7 mouse cellular contexts compared by ENCODE assay signal in the genomic region with DNA sequence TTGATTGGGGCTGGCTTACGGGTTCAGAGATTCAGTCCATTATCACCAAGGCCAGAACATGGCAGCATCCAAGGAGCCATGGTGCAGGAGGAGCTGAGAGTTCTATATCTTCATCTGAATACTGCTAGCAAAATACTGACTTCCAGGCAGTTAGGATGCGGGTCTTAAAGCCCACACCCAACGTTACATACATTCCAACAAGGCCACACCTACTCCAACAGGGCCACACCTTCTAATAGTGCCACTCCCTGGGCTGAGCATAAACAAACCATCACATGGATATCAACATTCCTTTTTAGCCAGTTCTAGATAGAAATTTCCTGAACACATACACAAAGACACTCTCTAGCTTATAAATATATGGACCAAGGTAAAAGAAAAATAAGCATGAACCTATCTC. TPM values are rescaled to one million over a fixed set of nuclear protein-coding genes. Genes with fewer than 3 reads are reported as not detected.
DNase-seq lines count a peak whose midpoint lies in the region; ATAC-seq and TF ChIP-seq lines count a peak whose summit lies in the region.

A gene (minus strand): TSS at position 120 of the 400 bp plus-strand sequence.

- H3K4me2 ChIP-seq in hindbrain, embryonic 16.5 days (ENCODE audit: low read length): no peak within 1 kb of the TSS
- no peak within 1 kb of the TSS for H3K4me2 ChIP-seq in midbrain, embryonic 11.5 days

- H3K27ac ChIP-seq in ES-E14 (ENCODE audit: insufficient read depth, low read depth, low read length, poor library complexity, severe bottlenecking): peak within 1 kb of the TSS; percentile 0; the same call in 1 of the 2 replicates
- H3K27ac ChIP-seq in hindbrain, embryonic 16.5 days (ENCODE audit: low read depth, low read length): no peak within 1 kb of the TSS
- no peak within 1 kb of the TSS for H3K27ac ChIP-seq in midbrain, embryonic 11.5 days (ENCODE audit: low read depth, low read length)

- in situ Hi-C loops in ES-E14 (cut with MboI; ENCODE audit: low sequenced_read_pairs in 2 of 2, unreplicated experiment in 2 of 2): loop anchor here in 1 of 2 experiments (10.0 kb wide), 1 partner anchor 175 kb away; a partner anchor contains a TSS

- ATAC-seq in hindbrain, embryonic 16.5 days: no peak
- no peak for ATAC-seq in midbrain, embryonic 11.5 days (ENCODE audit: low FRiP score)

- peaks cover 0 to 3% of the 10 kb centered on the region in 2 experiments; a peak in 3 of 4 replicates for H3K4me1 ChIP-seq in ES-E14 (ENCODE audit: control insufficient read depth in 2 of 2, insufficient read depth in 2 of 2, low read length in 2 of 2, poor library complexity in 1 of 2)
- no peaks in the 10 kb centered on the region for H3K4me1 ChIP-seq in hindbrain, embryonic 16.5 days (ENCODE audit: control insufficient read depth, insufficient read depth, low read depth, low read length)
- no peaks in the 10 kb centered on the region for H3K4me1 ChIP-seq in midbrain, embryonic 11.5 days (ENCODE audit: control insufficient read depth, insufficient read depth, low read length)

- no peaks in the 10 kb centered on the region for H3K27me3 ChIP-seq in hindbrain, embryonic 16.5 days (replicated peaks; ENCODE audit: control insufficient read depth, insufficient read depth, low read length)
- no peaks in the 10 kb centered on the region for H3K27me3 ChIP-seq in midbrain, embryonic 11.5 days (ENCODE audit: control insufficient read depth, insufficient read depth, low read length)

- no peaks in the 10 kb centered on the region; the same call in 1 of the 2 replicates for H3K36me3 ChIP-seq in ES-E14 (ENCODE audit: control insufficient read depth, insufficient read depth, low read length, poor library complexity, severe bottlenecking)
- H3K36me3 ChIP-seq in hindbrain, embryonic 16.5 days (ENCODE audit: control insufficient read depth, insufficient read depth, low read length): no peaks in the 10 kb centered on the region
- H3K36me3 ChIP-seq in midbrain, embryonic 11.5 days (ENCODE audit: control insufficient read depth, insufficient read depth, low read length): no peaks in the 10 kb centered on the region

- no peak within 1 kb of the TSS for H3K9ac ChIP-seq in ES-E14 (ENCODE audit: insufficient read depth, low read depth, low read length, poor library complexity, severe bottlenecking)
- H3K9ac ChIP-seq in hindbrain, embryonic 16.5 days (ENCODE audit: low read depth, low read length): no peak within 1 kb of the TSS
- no peak within 1 kb of the TSS for H3K9ac ChIP-seq in midbrain, embryonic 11.5 days (ENCODE audit: low read length)

- WGBS in hindbrain, embryonic 16.5 days: 95% methylated on average over 3 of the region's 3 CpGs
- 89% methylated on average over 3 of the region's 3 CpGs for WGBS in midbrain, embryonic 11.5 days

- H3K4me3 ChIP-seq in ES-E14 (ENCODE audit: insufficient read depth in 1 of 2, low read depth in 1 of 2, low read length in 2 of 2, poor library complexity in 1 of 2, severe bottlenecking in 1 of 2): no peak within 1 kb of the TSS
- H3K4me3 ChIP-seq in hindbrain, embryonic 16.5 days (ENCODE audit: low read length): no peak within 1 kb of the TSS
- no peak within 1 kb of the TSS for H3K4me3 ChIP-seq in midbrain, embryonic 11.5 days (ENCODE audit: low read depth, low read length)

- no peaks in the 10 kb centered on the region for H3K9me3 ChIP-seq in ES-E14 (ENCODE audit: control insufficient read depth, insufficient read depth, low read depth, low read length)
- H3K9me3 ChIP-seq in hindbrain, embryonic 16.5 days (ENCODE audit: control insufficient read depth, low read length): no peaks in the 10 kb centered on the region
- H3K9me3 ChIP-seq in midbrain, embryonic 11.5 days (ENCODE audit: control insufficient read depth, low read length): no peaks in the 10 kb centered on the region

- DNase-seq in ES-E14 (ENCODE audit: low read depth, low spot score): no peak
- DNase-seq in adrenal gland, adult 2 months: no peak
- no peak for DNase-seq in gastrocnemius, adult 18-20 months (ENCODE audit: low spot score)
- no peak for DNase-seq in midbrain, embryonic 11.5 days (ENCODE audit: low spot score, missing footprints)
- DNase-seq in spleen, adult 12 weeks (ENCODE audit: low spot score): no peak
- DNase-seq in thymus, postnatal 25 days: no peak

TF ChIP-seq in ES-E14, 5 proteins besides CTCF, POLR2A, EP300 and RAD21:
- TF ChIP-seq ZC3H11A (IDR thresholded peaks at IDR 0.05; ENCODE audit: borderline replicate concordance, low read depth, low read length) (no peak), MAFK (IDR thresholded peaks at IDR 0.05; ENCODE audit: insufficient read depth, low read depth, low read length) (no peak), CHD2 (IDR thresholded peaks at IDR 0.05; ENCODE audit: low read depth, low read length) (no peak), HCFC1 (IDR thresholded peaks at IDR 0.05; ENCODE audit: borderline replicate concordance, insufficient read depth, low read length) (no peak), ZNF384 (IDR thresholded peaks at IDR 0.05; ENCODE audit: low read depth, low read length) (no peak)

RNA-seq across cellular contexts. Expression of the gene that starts here (rescaled TPM):
- total RNA-seq in ES-E14 (2012; rRNA removed): 14.6 and 15.0 TPM in 2 replicates
- 10 to 100 TPM; 39.1 to 48.1 TPM for total RNA-seq in adrenal gland, adult 2 months (2021)
- 6.7 and 8.0 TPM in 2 replicates for polyA plus RNA-seq in adrenal gland, adult 2 months (2012; rRNA removed)
- total RNA-seq in gastrocnemius, adult 18-20 months (2021): 10 to 100 TPM; 56.0 to 62.1 TPM
- 17.2 and 21.2 TPM in 2 replicates for polyA plus RNA-seq in hindbrain, embryonic 16.5 days (2015; fragmentation: Nextera tagmentation; extraction: Ambion mirVana)
- polyA plus RNA-seq in midbrain, embryonic 11.5 days (2014; fragmentation: Nextera tagmentation; extraction: Ambion mirVana): 19.4 and 20.8 TPM in 2 replicates
